Mouse (Mus musculus) cortical plate, adult 2 months (tissue): ENCODE results near the gene 1700001O22Rik.

Experiments used
- CTCF ChIP-seq: fragments of 200-500 bp; IDR thresholded peaks from 2 replicates; pipeline ENCODE4 v1.5.1; 2011; ENCODE audit warnings: mild to moderate bottlenecking, control low read depth, low read length; ENCODE audit not compliant: insufficient read depth; ENCODE audit errors: extremely low read depth
- POLR2A ChIP-seq: fragments of 200-500 bp; IDR thresholded peaks from 2 replicates; pipeline ENCODE4 v1.6.1; 2011; ENCODE audit warnings: mild to moderate bottlenecking, low read length, control low read depth; ENCODE audit not compliant: insufficient read depth; ENCODE audit errors: extremely low read depth

- TF ChIP-seq POLR2A (no peak), CTCF (no peak)
These were observed at the start of gene 1700001O22Rik for GRCm38 (mm10) chr2:30803604-30804003.
